Mouse (Mus musculus) midbrain, embryonic 11.5 days (tissue): ENCODE data around the gene Gm17657. TPM values are rescaled to one million over a fixed set of nuclear protein-coding genes. Genes with fewer than 3 reads are reported as not detected.

Experiments
- ATAC-seq: fragments of 200-750 bp; cut with Nextera tagmentation; 2 replicates; pipeline ENCODE4 v1.8.0; 2017; ENCODE audit warnings: moderate TSS enrichment, moderate library complexity; ENCODE audit not compliant: low FRiP score
- DNase-seq: peaks from one replicate; pipeline ENCODE4 v3.0.0; 2015; ENCODE audit warnings: low spot score; ENCODE audit errors: missing footprints
- H3K27ac ChIP-seq: fragments of 300-500 bp; sonication (generic); 2 replicates; pipeline ENCODE4 v1.5.1; 2014; ENCODE audit warnings: low read depth, low read length
- H3K27me3 ChIP-seq: fragments of 300-500 bp; sonication (generic); 2 replicates; pipeline ENCODE4 v1.6.1; 2014; ENCODE audit warnings: mild to moderate bottlenecking, low read length, moderate library complexity, mixed read lengths; ENCODE audit not compliant: control insufficient read depth, insufficient read depth
- H3K36me3 ChIP-seq: fragments of 300-500 bp; sonication (generic); 2 replicates; pipeline ENCODE4 v1.6.1; 2014; ENCODE audit warnings: mild to moderate bottlenecking, low read length, moderate library complexity, mixed read lengths; ENCODE audit not compliant: control insufficient read depth, insufficient read depth
- H3K4me1 ChIP-seq: fragments of 300-500 bp; sonication (generic); 2 replicates; pipeline ENCODE4 v1.6.1; 2014; ENCODE audit warnings: low read length; ENCODE audit not compliant: control insufficient read depth, insufficient read depth
- H3K4me2 ChIP-seq: fragments of 300-500 bp; sonication (generic); 2 replicates; pipeline ENCODE4 v1.6.1; 2014; ENCODE audit warnings: mild to moderate bottlenecking, moderate library complexity
- H3K4me3 ChIP-seq: fragments of 300-500 bp; sonication (generic); 2 replicates; pipeline ENCODE4 v1.5.1; 2014; ENCODE audit warnings: low read depth, low read length
- H3K9ac ChIP-seq: fragments of 300-500 bp; sonication (generic); 2 replicates; pipeline ENCODE4 v1.6.1; 2014; ENCODE audit warnings: low read length
- H3K9me3 ChIP-seq: fragments of 300-500 bp; sonication (generic); 2 replicates; pipeline ENCODE4 v1.6.1; 2016; ENCODE audit warnings: low read length; ENCODE audit not compliant: control insufficient read depth
- WGBS: fragments of 180-500 bp; shearing (Covaris S2); extraction: QIAGEN DNeasy Blood & Tissue Kit; methylation state at CpG from one replicate; pipeline ENCODE4 v1.1.7; 2014; 5-methylcytosine and 5-hydroxymethylcytosine counted together
- polyA plus RNA-seq: library from polyadenylated mRNA; unstranded; fragments of >200 nt; fragmentation: Nextera tagmentation; extraction: Ambion mirVana; gene quantifications from 2 replicates; pipeline ENCODE4 v1.2.1, GENCODE M21; 2014

The Gm17657 gene
- polyA plus RNA-seq, 1 experiment from 2014 or later = not detected

DNA sequence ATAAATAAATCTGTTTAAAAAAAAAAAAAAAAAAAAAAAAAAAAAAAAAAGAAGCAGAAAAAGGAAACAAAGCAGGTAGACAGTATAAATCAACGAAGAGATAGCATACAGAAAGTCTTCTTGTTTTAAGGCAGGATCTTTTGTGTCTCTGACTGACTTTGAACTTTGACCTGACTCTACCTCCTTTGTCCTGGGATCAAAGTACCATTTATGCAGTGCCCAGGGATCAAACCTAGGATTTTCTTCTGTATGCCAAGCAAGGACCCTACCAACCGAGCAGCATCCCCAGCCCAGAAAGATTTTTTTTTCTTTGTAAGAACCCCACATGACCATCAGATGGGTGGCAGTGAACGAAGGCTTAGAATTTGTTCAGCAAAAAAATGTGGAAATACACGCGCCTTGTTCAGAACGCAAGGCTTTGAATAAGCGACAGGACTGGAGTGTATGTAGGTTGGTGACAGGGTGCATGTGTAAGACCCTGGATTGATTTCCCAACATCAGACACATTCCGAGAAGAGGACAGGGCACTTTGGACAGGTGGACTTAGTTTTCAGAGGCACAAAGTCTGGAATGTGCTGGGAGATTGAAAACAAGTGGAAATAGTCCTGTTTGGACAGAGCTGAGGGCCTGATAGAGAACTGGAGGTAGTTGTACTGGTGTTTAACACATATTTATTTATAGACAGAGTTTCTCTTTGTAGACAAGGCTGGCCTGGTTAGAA is 61.0 kb downstream of the Gm17657 start:
- ATAC-seq (no peak), DNase-seq (peak; percentile 86)
- 67% methylated on average over 8 of the region's 8 CpGs for WGBS
- no peaks in the 10 kb centered on the region for H3K9me3 ChIP-seq
- H3K36me3 ChIP-seq = no peaks in the 10 kb centered on the region
- peaks cover 15% of the 10 kb centered on the region for H3K4me1 ChIP-seq
- H3K4me3 ChIP-seq = no peak overlapping the region
- H3K4me2 ChIP-seq = no peak overlapping the region
- H3K27me3 ChIP-seq = no peaks in the 10 kb centered on the region
- no peak overlapping the region for H3K27ac ChIP-seq
- no peak overlapping the region; the same call in 1 of the 2 replicates for H3K9ac ChIP-seq

DNA sequence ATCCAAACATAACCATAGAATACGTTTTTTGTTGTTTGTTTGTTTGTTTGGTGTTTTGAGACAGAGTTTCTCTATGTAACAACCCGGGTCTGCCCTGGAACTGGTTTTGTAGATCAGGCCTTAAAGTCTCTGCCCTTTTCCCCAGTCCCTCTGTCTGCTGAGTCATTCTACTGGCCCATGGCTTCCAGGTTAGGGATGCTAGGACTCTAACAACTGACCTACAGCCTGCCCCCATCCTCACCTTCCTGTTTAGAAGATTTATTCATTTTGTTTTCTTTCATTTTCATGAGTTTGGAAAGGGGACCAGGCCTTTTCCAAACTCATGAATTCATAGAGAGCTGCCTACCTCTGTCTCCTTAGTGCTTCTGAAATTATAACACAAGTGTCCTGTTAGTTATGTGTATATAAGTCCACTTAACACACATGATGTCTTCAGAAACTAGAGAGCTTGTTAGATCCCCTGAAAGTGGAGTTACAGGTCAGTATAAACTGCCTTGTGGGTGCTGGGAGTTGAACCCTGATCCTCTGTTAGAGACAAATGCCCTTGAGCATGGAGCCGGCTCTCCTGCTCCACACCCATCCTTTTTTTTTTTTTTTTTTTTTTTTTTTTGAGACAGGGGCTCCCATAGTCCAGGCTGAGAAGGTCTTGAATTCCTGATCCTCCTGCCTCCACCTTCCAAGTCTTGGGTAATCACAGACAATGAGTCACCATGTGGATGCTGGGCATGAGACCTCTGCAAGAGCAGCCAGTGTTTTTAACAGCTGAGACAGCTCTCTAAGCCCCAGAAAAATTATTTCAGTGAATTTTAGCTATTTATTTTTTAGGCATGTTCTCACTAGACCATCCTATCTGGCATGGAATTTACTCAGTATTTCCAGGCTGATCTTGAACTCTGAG is 63.9 kb downstream of the Gm17657 start:
- ATAC-seq (no peak), DNase-seq (no peak)
- Histone ChIP-seq H3K9ac (no peak overlapping the region), H3K4me3 (no peak overlapping the region), H3K4me1 (peaks cover 9% of the 10 kb centered on the region), H3K27ac (no peak overlapping the region), H3K4me2 (no peak overlapping the region), H3K27me3 (no peaks in the 10 kb centered on the region), H3K9me3 (peaks cover 5% of the 10 kb centered on the region; the same call in 1 of the 2 replicates), H3K36me3 (no peaks in the 10 kb centered on the region)
- 78% methylated on average over 3 of the region's 3 CpGs for WGBS

DNA sequence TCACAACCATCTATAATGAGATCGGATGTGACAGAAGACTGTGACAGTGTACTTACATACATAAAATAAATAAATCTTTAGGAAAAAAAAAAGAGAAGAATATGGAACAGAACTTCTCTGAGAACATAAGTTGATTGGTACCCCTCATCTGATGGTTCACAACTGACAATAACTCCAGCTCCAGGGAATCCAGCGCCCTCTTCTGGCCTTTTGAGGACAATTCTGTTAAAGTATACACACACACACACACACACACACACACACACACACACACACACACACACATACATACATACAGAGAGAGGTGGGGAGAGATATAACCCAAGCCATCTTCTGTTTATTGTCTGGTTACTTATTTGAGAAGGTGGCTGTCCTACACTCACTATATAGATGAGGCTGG is 65.0 kb downstream of the Gm17657 start:
- Histone ChIP-seq H3K4me1 (peaks cover 9% of the 10 kb centered on the region), H3K4me3 (no peak overlapping the region), H3K36me3 (no peaks in the 10 kb centered on the region), H3K9me3 (peaks cover 5% of the 10 kb centered on the region; the same call in 1 of the 2 replicates), H3K9ac (no peak overlapping the region), H3K4me2 (no peak overlapping the region), H3K27me3 (no peaks in the 10 kb centered on the region), H3K27ac (no peak overlapping the region)
- ATAC-seq (no peak), DNase-seq (no peak)
- 73% methylated on average over 2 of the region's 2 CpGs for whole genome bisulfite sequencing

DNA sequence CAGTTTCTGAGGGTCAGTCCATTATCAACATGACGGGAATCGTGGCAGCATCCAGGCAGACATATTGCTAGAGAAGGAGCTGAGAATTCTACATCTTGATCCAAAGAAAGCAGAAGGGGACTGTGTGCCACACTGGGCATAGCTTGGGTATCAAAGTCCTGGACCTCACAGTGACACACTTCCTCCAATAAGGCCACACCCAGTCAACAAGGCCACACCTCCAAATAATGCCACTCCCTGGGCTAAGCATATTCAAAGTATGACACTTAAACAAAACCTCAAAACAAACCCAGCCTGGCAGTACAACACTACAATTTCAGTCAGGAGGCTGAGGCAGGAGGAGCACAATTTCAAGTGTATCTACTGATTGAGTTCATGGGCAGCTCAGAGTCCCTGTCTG is 66.2 kb downstream of the Gm17657 start:
- Histone ChIP-seq H3K4me2 (no peak overlapping the region), H3K9me3 (peaks cover 5% of the 10 kb centered on the region; the same call in 1 of the 2 replicates), H3K27me3 (no peaks in the 10 kb centered on the region), H3K27ac (no peak overlapping the region), H3K9ac (no peak overlapping the region), H3K36me3 (no peaks in the 10 kb centered on the region), H3K4me3 (no peak overlapping the region), H3K4me1 (no peaks in the 10 kb centered on the region)
- WGBS = 95% methylated on average over 2 of the region's 2 CpGs
- ATAC-seq = no peak
- no peak for DNase-seq

DNA sequence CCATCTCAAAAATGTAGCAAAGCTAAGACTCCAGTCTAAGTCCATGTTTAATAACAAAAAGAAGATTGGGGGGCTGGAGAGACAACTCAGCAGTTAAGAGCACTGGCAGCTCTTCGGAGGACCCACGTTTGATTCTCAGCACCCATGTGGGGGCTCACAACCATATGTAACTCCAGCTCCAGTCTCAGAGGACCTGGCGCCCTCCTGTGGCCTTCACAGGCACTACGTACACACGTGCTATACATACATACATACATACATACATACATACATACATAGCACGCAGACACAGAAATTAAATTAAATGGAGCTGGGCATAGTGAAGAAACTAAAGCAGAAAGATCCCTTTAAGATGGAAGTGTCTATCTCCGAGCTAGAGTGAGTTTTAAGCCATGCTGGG is 66.8 kb downstream of the Gm17657 start:
- Histone ChIP-seq H3K27me3 (no peaks in the 10 kb centered on the region), H3K9me3 (peaks cover 5% of the 10 kb centered on the region; the same call in 1 of the 2 replicates), H3K27ac (no peak overlapping the region), H3K36me3 (no peaks in the 10 kb centered on the region), H3K4me3 (no peak overlapping the region), H3K9ac (no peak overlapping the region), H3K4me1 (no peaks in the 10 kb centered on the region), H3K4me2 (no peak overlapping the region)
- no peak for DNase-seq
- ATAC-seq = no peak
- 90% methylated on average over 7 of the region's 7 CpGs for WGBS

DNA sequence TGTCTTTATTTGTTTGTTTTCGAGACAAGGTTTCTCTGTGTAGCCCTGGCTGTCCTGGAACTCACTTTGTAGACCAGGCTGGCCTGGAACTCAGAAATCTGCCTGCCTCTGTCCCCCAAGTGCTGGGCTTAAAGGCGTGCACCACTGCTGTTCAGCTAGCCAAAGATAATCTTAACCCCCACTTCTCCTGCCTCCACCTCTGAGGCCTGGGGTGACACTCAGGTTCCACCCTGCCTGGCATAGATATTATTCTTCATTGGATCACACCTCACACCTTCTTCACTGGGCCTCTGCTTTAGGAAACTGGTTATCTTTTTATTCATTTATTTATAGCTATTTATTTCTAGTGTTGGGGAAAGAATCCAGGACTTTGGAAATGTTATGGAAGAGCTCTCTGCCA is 69.2 kb downstream of the Gm17657 start:
- DNase-seq = no peak
- H3K27me3 ChIP-seq = no peaks in the 10 kb centered on the region
- no peak overlapping the region for H3K4me3 ChIP-seq
- H3K9me3 ChIP-seq = peaks cover 5% of the 10 kb centered on the region; the same call in 1 of the 2 replicates
- 82% methylated on average over 2 of the region's 2 CpGs for WGBS
- H3K9ac ChIP-seq = no peak overlapping the region
- no peak overlapping the region for H3K27ac ChIP-seq
- no peaks in the 10 kb centered on the region for H3K36me3 ChIP-seq
- no peaks in the 10 kb centered on the region for H3K4me1 ChIP-seq
- H3K4me2 ChIP-seq = no peak overlapping the region
- no peak for ATAC-seq

DNA sequence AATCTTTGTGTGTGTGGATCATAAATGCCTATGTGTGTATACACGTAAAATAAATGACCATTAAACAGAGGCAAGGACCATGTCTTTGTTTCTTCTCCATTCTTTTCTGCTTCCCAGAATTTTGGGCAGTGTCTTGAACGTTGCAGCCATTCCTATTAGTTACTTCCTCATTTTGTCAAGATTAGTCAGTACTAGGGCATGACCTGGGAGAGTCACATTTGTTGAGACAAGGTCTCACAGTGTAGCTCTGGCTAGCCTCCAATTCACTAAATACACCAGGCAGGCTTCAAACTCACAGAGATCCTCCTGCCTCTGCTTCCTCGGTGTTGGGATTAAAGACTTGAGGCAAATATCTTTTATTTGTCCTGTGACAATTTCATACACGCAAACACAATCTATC is 71.2 kb downstream of the Gm17657 start:
- ATAC-seq = no peak
- H3K27ac ChIP-seq = no peak overlapping the region
- H3K4me1 ChIP-seq = no peaks in the 10 kb centered on the region
- 90% methylated on average over 4 of the region's 4 CpGs for WGBS
- H3K4me2 ChIP-seq = no peak overlapping the region
- no peaks in the 10 kb centered on the region for H3K36me3 ChIP-seq
- no peak overlapping the region for H3K4me3 ChIP-seq
- H3K9ac ChIP-seq = no peak overlapping the region
- no peak for DNase-seq
- H3K9me3 ChIP-seq = peaks cover 5% of the 10 kb centered on the region; the same call in 1 of the 2 replicates
- no peaks in the 10 kb centered on the region for H3K27me3 ChIP-seq

DNA sequence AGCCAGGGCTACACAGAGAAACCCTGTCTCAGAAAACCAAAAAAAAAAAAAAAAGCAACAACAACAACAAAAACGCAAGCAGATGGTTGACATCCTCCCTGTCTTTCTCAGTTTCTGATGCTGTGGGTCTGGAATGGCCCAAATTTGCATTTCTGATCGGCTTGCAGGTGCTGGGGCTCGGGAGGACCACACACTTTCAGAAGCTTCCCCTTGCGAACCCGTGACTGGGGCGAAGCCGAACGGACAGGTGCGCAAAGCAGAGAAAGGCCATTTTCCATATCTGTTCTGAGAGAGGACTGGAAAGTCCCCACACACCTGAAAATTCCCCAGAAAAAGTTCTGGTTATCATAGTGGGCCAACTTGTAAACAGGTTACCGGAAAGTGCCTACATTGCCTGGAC is 72.1 kb downstream of the Gm17657 start:
- ATAC-seq (no peak), DNase-seq (no peak)
- H3K9me3 ChIP-seq = no peaks in the 10 kb centered on the region
- no peak overlapping the region for H3K4me3 ChIP-seq
- H3K9ac ChIP-seq = no peak overlapping the region
- 91% methylated on average over 10 of the region's 10 CpGs for WGBS
- no peaks in the 10 kb centered on the region for H3K27me3 ChIP-seq
- H3K4me2 ChIP-seq = no peak overlapping the region
- no peak overlapping the region for H3K27ac ChIP-seq
- H3K4me1 ChIP-seq = no peaks in the 10 kb centered on the region
- H3K36me3 ChIP-seq = no peaks in the 10 kb centered on the region

DNA sequence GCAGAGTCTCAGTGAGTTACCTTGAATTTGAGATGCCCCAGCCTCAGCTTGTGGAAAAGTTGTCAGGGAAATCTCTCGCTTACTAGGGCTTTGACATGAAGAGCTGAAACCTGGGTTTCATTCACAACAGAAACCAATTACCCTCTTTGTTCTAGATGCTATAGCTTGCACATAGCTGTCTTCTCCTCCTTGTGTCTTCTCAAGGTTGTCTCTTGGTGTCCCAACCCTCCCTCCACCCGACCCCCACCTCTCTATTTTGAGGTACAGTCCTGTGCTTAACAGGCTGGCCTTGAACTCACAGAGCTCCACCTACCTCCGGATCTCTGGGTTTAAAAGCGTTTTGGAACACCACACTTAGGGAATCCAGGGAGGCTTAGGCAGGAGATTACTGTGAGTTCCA is 73.0 kb downstream of the Gm17657 start:
- Histone ChIP-seq H3K4me2 (no peak overlapping the region), H3K27ac (no peak overlapping the region), H3K36me3 (no peaks in the 10 kb centered on the region), H3K4me1 (no peaks in the 10 kb centered on the region), H3K27me3 (no peaks in the 10 kb centered on the region), H3K9ac (no peak overlapping the region), H3K9me3 (no peaks in the 10 kb centered on the region), H3K4me3 (no peak overlapping the region)
- WGBS = 72% methylated on average over 4 of the region's 4 CpGs
- ATAC-seq = no peak
- DNase-seq = no peak
